21 mouse cellular contexts compared by ENCODE assay signal in genomic region chr10:99014737-99015136, GRCm38 (mm10).
"Had no signal": no experiment of that assay in that cellular context is flagged by ENCODE, and none has a peak within 500 bp of the region (broad histone marks: within the 10 kb centered on the region; RNA-seq: fewer than 3 reads in every experiment).

No protein-coding gene starts in this region.

- H3K27ac ChIP-seq: lung, embryonic 15.5 days; macrophage; midbrain, embryonic 12.5 days; neural tube, embryonic 13.5 days; neural tube, embryonic 15.5 days had no signal

- H3K4me3 ChIP-seq: lung, embryonic 15.5 days; megakaryocyte, embryonic 14.5 days; midbrain, embryonic 12.5 days; myocyte; neural tube, embryonic 13.5 days; neural tube, embryonic 15.5 days had no signal

- ATAC-seq: liver, postnatal 0 days; lung, postnatal 0 days; midbrain, embryonic 16.5 days had no signal

- DNase-seq: liver, postnatal 0 days; lung, adult 2 months; lung, postnatal 14 days; lung, postnatal 36 days; midbrain, embryonic 14.5 days; retina, postnatal 1 day; right cerebral cortex, postnatal 25 days; right cerebral cortex, postnatal 4 days; spleen, adult 18-20 months; thymus, adult 18-20 months; thymus, postnatal 14 days; thymus, postnatal 36 days had no signal
